Mouse (Mus musculus) hindbrain, embryonic 14.5 days (tissue): ENCODE data around the gene Svep1. TPM values are rescaled to one million over a fixed set of nuclear protein-coding genes. Genes with fewer than 3 reads are reported as not detected.

Source experiments
- ATAC-seq: fragments of 200-750 bp; cut with Nextera tagmentation; 2 replicates; pipeline ENCODE4 v1.8.0; 2017; ENCODE audit warnings: moderate number of reproducible peaks, mild to moderate bottlenecking, moderate TSS enrichment, moderate library complexity; ENCODE audit not compliant: low FRiP score
- DNase-seq: peaks from one replicate; pipeline ENCODE4 v3.0.0-alpha.2; 2015; ENCODE audit warnings: low spot score
- H3K27ac ChIP-seq: fragments of 300-500 bp; sonication (generic); 2 replicates; pipeline ENCODE4 v1.5.1; 2014; ENCODE audit warnings: mild to moderate bottlenecking, moderate library complexity
- H3K27me3 ChIP-seq: fragments of 300-500 bp; sonication (generic); 2 replicates; pipeline ENCODE4 v1.6.1; 2014; ENCODE audit warnings: mild to moderate bottlenecking, low read length, mixed read lengths; ENCODE audit not compliant: control insufficient read depth, insufficient read depth
- H3K36me3 ChIP-seq: fragments of 300-500 bp; sonication (generic); replicated peaks from 2 replicates; pipeline ENCODE4 v1.6.1; 2014; ENCODE audit not compliant: control insufficient read depth, insufficient read depth
- H3K4me1 ChIP-seq: fragments of 300-500 bp; sonication (generic); replicated peaks from 2 replicates; pipeline ENCODE4 v1.6.1; 2014; ENCODE audit warnings: antibody characterized with exemption, low read length, mixed read lengths; ENCODE audit not compliant: control insufficient read depth, insufficient read depth
- H3K4me2 ChIP-seq: fragments of 300-500 bp; sonication (generic); replicated peaks from 2 replicates; pipeline ENCODE4 v1.6.1; 2014; ENCODE audit warnings: mild to moderate bottlenecking, moderate library complexity
- H3K4me3 ChIP-seq: fragments of 300-500 bp; sonication (generic); replicated peaks from 2 replicates; pipeline ENCODE4 v1.5.1; 2014; ENCODE audit warnings: mild to moderate bottlenecking, low read length
- H3K9ac ChIP-seq: fragments of 300-500 bp; sonication (generic); 2 replicates; pipeline ENCODE4 v1.6.1; 2014
- H3K9me3 ChIP-seq: fragments of 300-500 bp; sonication (generic); 2 replicates; pipeline ENCODE4 v1.6.1; 2016; ENCODE audit warnings: low read length; ENCODE audit not compliant: control insufficient read depth
- WGBS: fragments of 180-500 bp; shearing (Covaris S2); extraction: QIAGEN DNeasy Blood & Tissue Kit; methylation state at CpG from one replicate; pipeline ENCODE4 v1.1.7; 2014; 5-methylcytosine and 5-hydroxymethylcytosine counted together
- polyA plus RNA-seq: library from polyadenylated mRNA; unstranded; fragments of >200 nt; fragmentation: Nextera tagmentation; extraction: Ambion mirVana; gene quantifications from 2 replicates; pipeline ENCODE4 v1.2.1, GENCODE M21; 2014

Gene Svep1
- polyA plus RNA-seq, result 0.62 and 0.64 TPM in 2 replicates

- no peak within 1 kb of the TSS for H3K27ac ChIP-seq
- peak within 1 kb of the TSS; percentile 55 for H3K9ac ChIP-seq
- H3K4me3 ChIP-seq, result peak within 1 kb of the TSS; percentile 53
- peak within 1 kb of the TSS; percentile 98 for H3K4me2 ChIP-seq
- H3K36me3 ChIP-seq, result no peaks in the 10 kb centered on the region
- ATAC-seq, result peak; percentile 71; the same call in 1 of the 2 replicates
- H3K4me1 ChIP-seq, result peaks cover 7% of the 10 kb centered on the region; the same call in 1 of the 2 replicates
- peaks cover 32% of the 10 kb centered on the region for H3K27me3 ChIP-seq
- no peaks in the 10 kb centered on the region for H3K9me3 ChIP-seq
- no peak for DNase-seq
- WGBS, result 1% methylated on average over 47 of the region's 47 CpGs
These were observed at the start of gene Svep1 for GRCm38 (mm10) chr4:58206115-58206945. Gene Svep1 (minus strand): TSS chr4:58206859.

GRCm38 (mm10) chr4:58253410-58253809 is 46.8 kb upstream of the Svep1 start:
- peak; percentile 87 for DNase-seq
- WGBS, result 41% methylated on average over 5 of the region's 5 CpGs
- Histone ChIP-seq H3K4me1 (no peaks in the 10 kb centered on the region), H3K4me3 (no peak overlapping the region), H3K36me3 (no peaks in the 10 kb centered on the region), H3K9me3 (no peaks in the 10 kb centered on the region), H3K27me3 (no peaks in the 10 kb centered on the region), H3K9ac (no peak overlapping the region), H3K27ac (no peak overlapping the region), H3K4me2 (no peak overlapping the region)
- no peak for ATAC-seq

- ATAC-seq, result no peak
- no peak overlapping the region for H3K4me3 ChIP-seq
- WGBS, result 88% methylated on average over 3 of the region's 3 CpGs
- H3K9ac ChIP-seq, result no peak overlapping the region
- H3K36me3 ChIP-seq, result no peaks in the 10 kb centered on the region
- no peaks in the 10 kb centered on the region for H3K9me3 ChIP-seq
- no peak for DNase-seq
- H3K27ac ChIP-seq, result no peak overlapping the region
- no peaks in the 10 kb centered on the region for H3K27me3 ChIP-seq
- no peak overlapping the region for H3K4me2 ChIP-seq
- no peaks in the 10 kb centered on the region for H3K4me1 ChIP-seq
These were observed 45.7 kb upstream of the Svep1 start for GRCm38 (mm10) chr4:58252381-58252780.

DNA sequence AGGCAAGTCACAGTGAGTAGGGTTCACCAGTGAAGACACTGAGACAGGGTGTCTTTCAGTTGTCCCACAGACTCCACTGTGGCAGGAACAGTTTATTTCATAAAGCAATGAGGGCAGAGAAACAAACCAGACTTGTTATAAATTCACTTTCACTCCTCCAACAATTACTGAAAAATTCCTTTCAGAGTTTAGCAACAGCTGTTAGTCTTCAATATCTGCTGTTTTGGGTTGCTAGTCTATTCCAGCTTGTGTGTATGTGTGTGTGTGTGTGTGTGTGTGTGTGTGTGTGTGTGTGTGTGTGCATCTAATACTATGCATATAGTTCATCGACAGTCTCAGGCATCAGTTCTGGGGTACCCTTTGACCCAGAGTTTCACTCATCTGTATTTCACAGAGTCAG is 38.9 kb upstream of the Svep1 start:
- Histone ChIP-seq H3K27me3 (no peaks in the 10 kb centered on the region), H3K27ac (no peak overlapping the region), H3K4me3 (no peak overlapping the region), H3K9ac (no peak overlapping the region), H3K4me2 (no peak overlapping the region), H3K9me3 (no peaks in the 10 kb centered on the region), H3K4me1 (no peaks in the 10 kb centered on the region), H3K36me3 (no peaks in the 10 kb centered on the region)
- ATAC-seq (no peak), DNase-seq (no peak)
- 95% methylated on average over 1 of the region's 1 CpGs for WGBS

- Histone ChIP-seq H3K27me3 (no peaks in the 10 kb centered on the region), H3K4me2 (no peak overlapping the region), H3K9me3 (no peaks in the 10 kb centered on the region), H3K4me1 (no peaks in the 10 kb centered on the region), H3K36me3 (no peaks in the 10 kb centered on the region), H3K4me3 (no peak overlapping the region), H3K27ac (no peak overlapping the region), H3K9ac (no peak overlapping the region)
- ATAC-seq (no peak), DNase-seq (no peak)
- WGBS, result 86% methylated on average over 7 of the region's 7 CpGs
These were observed 33.8 kb upstream of the Svep1 start for GRCm38 (mm10) chr4:58240416-58240815.

DNA sequence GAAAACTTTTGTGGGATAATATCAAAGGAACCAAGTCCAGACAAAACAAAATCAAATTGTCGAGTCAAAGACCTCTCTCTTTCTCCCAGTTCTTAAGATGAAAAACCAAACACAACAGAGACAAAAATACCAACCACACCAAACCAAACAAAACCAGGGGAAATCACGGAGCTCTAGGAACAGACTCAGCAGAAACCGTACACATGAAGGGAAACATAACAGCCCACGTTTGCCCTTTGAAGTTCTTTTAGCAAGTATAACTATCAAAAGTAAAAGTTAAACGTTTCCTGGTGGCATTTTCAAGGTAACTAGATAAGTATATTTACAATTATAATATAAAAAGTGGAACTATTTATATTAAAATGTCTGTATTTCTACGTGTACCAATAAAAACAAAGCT is 29.2 kb upstream of the Svep1 start:
- 63% methylated on average over 6 of the region's 6 CpGs for WGBS
- Histone ChIP-seq H3K9ac (no peak overlapping the region), H3K36me3 (no peaks in the 10 kb centered on the region), H3K9me3 (no peaks in the 10 kb centered on the region), H3K4me3 (no peak overlapping the region), H3K27me3 (no peaks in the 10 kb centered on the region), H3K4me2 (no peak overlapping the region), H3K27ac (no peak overlapping the region), H3K4me1 (no peaks in the 10 kb centered on the region)
- DNase-seq (no peak), ATAC-seq (no peak)

DNA sequence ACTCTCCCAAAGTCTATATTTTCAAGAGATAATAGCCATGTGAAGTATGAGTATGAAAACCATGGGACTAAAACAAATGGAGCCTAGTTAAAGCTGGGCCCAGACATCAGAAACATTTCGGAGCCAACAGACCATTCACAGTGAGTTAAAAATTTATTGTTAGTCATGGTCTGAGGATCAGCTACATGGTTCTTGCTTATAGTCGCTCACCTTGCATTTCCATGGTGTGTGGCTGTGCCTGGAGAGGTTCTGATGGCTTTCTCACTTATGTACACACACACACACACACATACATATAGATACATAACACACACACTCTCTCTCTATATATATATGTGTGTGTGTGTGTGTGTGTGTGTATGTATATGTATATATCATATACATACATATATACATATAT is 16.8 kb upstream of the Svep1 start:
- H3K4me1 ChIP-seq, result no peaks in the 10 kb centered on the region
- H3K9ac ChIP-seq, result no peak overlapping the region
- no peak overlapping the region for H3K27ac ChIP-seq
- WGBS, result 80% methylated on average over 2 of the region's 2 CpGs
- no peak overlapping the region for H3K4me2 ChIP-seq
- H3K36me3 ChIP-seq, result no peaks in the 10 kb centered on the region
- no peak overlapping the region for H3K4me3 ChIP-seq
- ATAC-seq, result no peak
- no peaks in the 10 kb centered on the region for H3K27me3 ChIP-seq
- DNase-seq, result no peak
- H3K9me3 ChIP-seq, result no peaks in the 10 kb centered on the region

- Histone ChIP-seq H3K27me3 (peaks cover 13% of the 10 kb centered on the region), H3K27ac (no peak overlapping the region), H3K4me3 (no peak overlapping the region), H3K36me3 (no peaks in the 10 kb centered on the region), H3K4me1 (peaks cover 3% of the 10 kb centered on the region; the same call in 1 of the 2 replicates), H3K9ac (no peak overlapping the region), H3K9me3 (no peaks in the 10 kb centered on the region), H3K4me2 (no peak overlapping the region)
- WGBS, result 77% methylated on average over 6 of the region's 6 CpGs
- no peak for ATAC-seq
- no peak for DNase-seq
These were observed 4.7 kb upstream of the Svep1 start for GRCm38 (mm10) chr4:58211374-58211773.

DNA sequence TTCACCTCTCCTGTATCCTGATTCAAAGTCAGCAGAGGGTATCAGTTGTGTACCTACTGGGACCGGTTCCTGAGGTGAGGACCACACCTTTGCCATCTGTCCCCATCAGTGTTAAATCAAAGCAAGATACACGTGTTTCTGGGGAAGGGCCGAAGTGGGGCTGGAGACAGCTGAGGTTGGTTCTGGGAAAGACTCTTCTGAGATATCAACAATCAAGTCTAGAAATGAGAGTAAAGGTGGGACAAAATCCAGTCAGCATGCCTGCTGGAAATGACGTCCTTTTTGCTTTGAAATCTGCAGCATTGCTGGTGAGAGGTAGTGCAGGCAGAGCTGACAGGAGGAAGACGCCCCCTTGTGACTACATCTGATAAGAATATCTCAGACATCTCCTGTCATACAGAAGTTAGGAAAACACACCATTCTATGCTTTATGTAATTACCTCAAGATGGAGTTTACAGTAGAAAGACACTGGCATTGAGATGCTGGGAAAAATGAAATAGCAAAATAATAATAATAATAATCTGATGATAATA is 4.0 kb upstream of the Svep1 start:
- Histone ChIP-seq H3K36me3 (no peaks in the 10 kb centered on the region), H3K4me3 (no peak overlapping the region), H3K4me2 (no peak overlapping the region), H3K27me3 (peaks cover 20% of the 10 kb centered on the region), H3K9me3 (no peaks in the 10 kb centered on the region), H3K4me1 (peaks cover 7% of the 10 kb centered on the region; the same call in 1 of the 2 replicates), H3K27ac (no peak overlapping the region), H3K9ac (no peak overlapping the region)
- 63% methylated on average over 5 of the region's 5 CpGs for WGBS
- no peak for ATAC-seq
- DNase-seq, result no peak
